Mouse (Mus musculus): ENCODE data around the gene Gm20521.

GRCm38 (mm10) chr14:54938431-54939219, 55.4 kb downstream of the Gm20521 start:
- no peak for TF ChIP-seq POLR2A (IDR thresholded peaks at IDR 0.05; ENCODE audit: borderline replicate concordance, low read depth, low read length)
- no peak for TF ChIP-seq CTCF (IDR thresholded peaks at IDR 0.05; ENCODE audit: low read depth, low read length)
